14 mouse cellular contexts compared by ENCODE assay signal in genomic region chr11:47981108-47981507, GRCm38 (mm10).
"Had no signal": no experiment of that assay in that cellular context is flagged by ENCODE, and none has a peak within 500 bp of the region (broad histone marks: within the 10 kb centered on the region; RNA-seq: fewer than 3 reads in every experiment).

No protein-coding gene starts in this region.

- ATAC-seq: liver, postnatal 0 days; lung, postnatal 0 days; midbrain, embryonic 16.5 days had no signal

- DNase-seq: liver, postnatal 0 days; lung, adult 2 months; lung, postnatal 14 days; lung, postnatal 36 days; midbrain, embryonic 14.5 days; retina, postnatal 1 day; right cerebral cortex, postnatal 25 days; right cerebral cortex, postnatal 4 days; spleen, adult 18-20 months; thymus, adult 2 months; thymus, postnatal 25 days; thymus, postnatal 4 days had no signal
